Mouse (Mus musculus) ES-Bruce4 (cell line): ENCODE measurements around the gene Gas7.

Source experiments
- CTCF ChIP-seq: IDR thresholded peaks from one replicate; pipeline ENCODE4 v1.8.1; 2011; ENCODE audit warnings: low read depth, low read length
- EP300 ChIP-seq: IDR thresholded peaks from 2 replicates; pipeline ENCODE4 v1.6.1; 2011; ENCODE audit warnings: low read depth, low read length; ENCODE audit not compliant: insufficient read depth

GRCm38 (mm10) chr11:67431116-67431645 is 24.1 kb upstream of the Gas7 start:
- TF ChIP-seq EP300 (no peak), CTCF (no peak)
